8 mouse cellular contexts compared by ENCODE assay signal in the genomic region with DNA sequence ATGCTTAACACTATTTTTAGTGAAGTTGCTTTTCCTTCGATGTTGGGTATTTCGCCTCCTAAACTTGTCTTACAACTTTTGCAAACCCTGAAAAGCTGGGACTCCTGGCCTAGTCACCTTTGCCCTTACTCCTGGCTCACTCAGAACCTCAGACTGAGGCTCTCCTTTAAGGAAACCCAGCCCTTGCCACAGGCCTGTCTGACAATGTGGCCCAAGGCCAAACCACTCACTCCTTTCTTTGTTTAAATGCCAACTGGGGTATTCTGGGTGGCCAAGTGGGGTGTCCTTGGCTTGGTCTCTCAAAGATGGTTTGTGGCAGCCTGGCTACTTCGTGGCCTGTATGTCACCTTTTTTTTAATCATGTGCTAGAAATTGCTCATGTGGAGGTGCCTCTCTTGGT. TPM values are rescaled to one million over a fixed set of nuclear protein-coding genes. Genes with fewer than 3 reads are reported as not detected.
DNase-seq lines count a peak whose midpoint lies in the region; ATAC-seq and TF ChIP-seq lines count a peak whose summit lies in the region.

No protein-coding gene starts in this region.

- peak; percentile 90 for DNase-seq in heart, adult 11 months
- DNase-seq in heart, adult 18-20 months: no peak
- DNase-seq in forebrain, embryonic 10.5 days (ENCODE audit: extremely low spot score, low spot score): no peak
- peak; percentile 61 for DNase-seq in kidney, adult 2 months
- peak; percentile 31 to 41 for DNase-seq in lung, postnatal 4 days
- no peak for DNase-seq in testis, postnatal 10 days (ENCODE audit: low spot score)

- peak overlapping the region; percentile 81 for H3K4me3 ChIP-seq in ES-Bruce4 (ENCODE audit: low read depth, low read length)
- H3K4me3 ChIP-seq in forebrain, embryonic 10.5 days: peak overlapping the region; percentile 80
- H3K4me3 ChIP-seq in kidney, adult 2 months (ENCODE audit: insufficient read depth, low read depth, low read length): no peak overlapping the region; the same call in 1 of the 2 replicates

- no peak for ATAC-seq in monocyte, adult 5-6 weeks (replicated peaks; ENCODE audit: insufficient number of reproducible peaks, low FRiP score, low TSS enrichment, poor library complexity, severe bottlenecking)

- no peaks in the 10 kb centered on the region for H3K27me3 ChIP-seq in ES-Bruce4 (ENCODE audit: control insufficient read depth, insufficient read depth, low read length, poor library complexity, severe bottlenecking)
- no peaks in the 10 kb centered on the region for H3K27me3 ChIP-seq in forebrain, embryonic 10.5 days (ENCODE audit: poor library complexity, severe bottlenecking)
- no peaks in the 10 kb centered on the region for H3K27me3 ChIP-seq in kidney, adult 2 months (replicated peaks; ENCODE audit: control insufficient read depth, insufficient read depth, low read length)

- no peaks in the 10 kb centered on the region for H3K9me3 ChIP-seq in ES-Bruce4 (replicated peaks; ENCODE audit: control insufficient read depth, insufficient read depth, low read length, poor library complexity, severe bottlenecking)
- H3K9me3 ChIP-seq in forebrain, embryonic 10.5 days: no peaks in the 10 kb centered on the region

- TF ChIP-seq CTCF in ES-Bruce4 (IDR thresholded peaks at IDR 0.05; ENCODE audit: low read depth, low read length): no peak
- TF ChIP-seq CTCF in kidney, adult 2 months (conservative IDR thresholded peaks at IDR 0.05; ENCODE audit: insufficient read depth, insufficient read length, low read depth, low read length): no peak

- H3K4me1 ChIP-seq in ES-Bruce4 (ENCODE audit: control insufficient read depth, insufficient read depth, low read length): peaks cover 1% of the 10 kb centered on the region
- H3K4me1 ChIP-seq in forebrain, embryonic 10.5 days: peaks cover 19% of the 10 kb centered on the region
- peaks cover 3% of the 10 kb centered on the region; the same call in 1 of the 2 replicates for H3K4me1 ChIP-seq in kidney, adult 2 months (ENCODE audit: control insufficient read depth, insufficient read depth, low read length)

- no peak for TF ChIP-seq EP300 in ES-Bruce4 (IDR thresholded peaks at IDR 0.05; ENCODE audit: insufficient read depth, low read depth, low read length)

- peaks cover 48% of the 10 kb centered on the region for H3K36me3 ChIP-seq in ES-Bruce4 (ENCODE audit: control insufficient read depth, insufficient read depth, low read length, poor library complexity, severe bottlenecking)
- peaks cover 50% of the 10 kb centered on the region for H3K36me3 ChIP-seq in forebrain, embryonic 10.5 days (replicated peaks)
- peaks cover 5% of the 10 kb centered on the region for H3K36me3 ChIP-seq in kidney, adult 2 months (ENCODE audit: control insufficient read depth, insufficient read depth, low read length)

- TF ChIP-seq POLR2A in ES-Bruce4 (IDR thresholded peaks at IDR 0.05; ENCODE audit: insufficient read depth, low read length): no peak
- no peak for TF ChIP-seq POLR2A in kidney, adult 2 months (IDR thresholded peaks at IDR 0.05; ENCODE audit: low read depth, low read length)

- H3K9ac ChIP-seq in ES-Bruce4 (ENCODE audit: low read depth, poor library complexity, severe bottlenecking): peak overlapping the region; percentile 90

- no peak overlapping the region for H3K27ac ChIP-seq in ES-Bruce4 (ENCODE audit: insufficient read depth, low read length)
- peak overlapping the region; percentile 95 for H3K27ac ChIP-seq in forebrain, embryonic 10.5 days
- H3K27ac ChIP-seq in kidney, adult 2 months (ENCODE audit: insufficient read depth, low read depth, low read length): no peak overlapping the region

- whole genome bisulfite sequencing in forebrain, embryonic 10.5 days: 12% methylated on average over 3 of the region's 3 CpGs
- WGBS in kidney, adult 2 months: 9% methylated on average over 3 of the region's 3 CpGs

RNA-seq across cellular contexts. Expression of a gene that starts 1.4 kb away (rescaled TPM):
- 1 to 10 TPM; 4.7 to 5.3 TPM for total RNA-seq in heart, adult 18-20 months (2021)
- polyA plus RNA-seq in ES-Bruce4 (2011; ENCODE audit: insufficient read depth, insufficient read length, low read depth, missing spikeins): 74.3 and 75.6 TPM in 2 replicates
- polyA plus RNA-seq in forebrain, embryonic 10.5 days (2016; fragmentation: Nextera tagmentation; extraction: Ambion mirVana): 42.2 and 45.5 TPM in 2 replicates
- 3.2 and 4.3 TPM in 2 replicates for polyA plus RNA-seq in kidney, adult 2 months (2012; rRNA removed)
- 4.2 to 9.1 TPM (median 8.0 TPM) in 3 replicates for total RNA-seq in monocyte, adult 5-6 weeks (2017)

RNA-seq across cellular contexts. Expression of a gene that starts 27.3 kb away (rescaled TPM):
- total RNA-seq in heart, adult 18-20 months (2021): not detected
- polyA plus RNA-seq in ES-Bruce4 (2011; ENCODE audit: insufficient read depth, insufficient read length, low read depth, missing spikeins): not detected in 2 replicates
- polyA plus RNA-seq in forebrain, embryonic 10.5 days (2016; fragmentation: Nextera tagmentation; extraction: Ambion mirVana): not detected in 2 replicates
- not detected in 2 replicates for polyA plus RNA-seq in kidney, adult 2 months (2012; rRNA removed)
- not detected in 3 replicates for total RNA-seq in monocyte, adult 5-6 weeks (2017)

RNA-seq across cellular contexts. Expression of a gene that starts 44.2 kb away (rescaled TPM):
- total RNA-seq in heart, adult 18-20 months (2021): 10 to 100 TPM; 23.4 to 25.3 TPM
- polyA plus RNA-seq in ES-Bruce4 (2011; ENCODE audit: insufficient read depth, insufficient read length, low read depth, missing spikeins): 41.2 and 44.7 TPM in 2 replicates
- 116 and 124 TPM in 2 replicates for polyA plus RNA-seq in forebrain, embryonic 10.5 days (2016; fragmentation: Nextera tagmentation; extraction: Ambion mirVana)
- polyA plus RNA-seq in kidney, adult 2 months (2012; rRNA removed): 36.5 and 38.6 TPM in 2 replicates
- 1.7 to 2.1 TPM in 2 of 3 replicates, not detected in the other for total RNA-seq in monocyte, adult 5-6 weeks (2017)

RNA-seq across cellular contexts. Expression of a gene that starts 54.5 kb away (rescaled TPM):
- 100 to 1,000 TPM; 314 to 326 TPM for total RNA-seq in heart, adult 18-20 months (2021)
- polyA plus RNA-seq in ES-Bruce4 (2011; ENCODE audit: insufficient read depth, insufficient read length, low read depth, missing spikeins): 161 and 185 TPM in 2 replicates
- 49.6 and 52.2 TPM in 2 replicates for polyA plus RNA-seq in forebrain, embryonic 10.5 days (2016; fragmentation: Nextera tagmentation; extraction: Ambion mirVana)
- 99.0 and 107 TPM in 2 replicates for polyA plus RNA-seq in kidney, adult 2 months (2012; rRNA removed)
- total RNA-seq in monocyte, adult 5-6 weeks (2017): 43.2 to 82.6 TPM (median 44.6 TPM) in 3 replicates

Comparison
In these comparisons a context has a peak if more than half of its experiments do, and no peak if none do; other contexts are left out.
1. DNase-seq: peak in heart, adult 11 months (single experiment), kidney, adult 2 months (single experiment) and lung, postnatal 4 days (2 of 2); none in heart, adult 18-20 months (0 of 2), forebrain, embryonic 10.5 days (single experiment) and testis, postnatal 10 days (single experiment).